Mouse (Mus musculus) brain, adult 2 months (tissue): ENCODE measurements at regions not wholly inside any gene's neighbourhood (a gene's known extent, or its start where the extent isn't known, plus 50 kb on each side); places are given as distances from the start of the nearest gene placed in this dataset.

ENCODE experiments used
- DNase-seq: peaks from one replicate; pipeline ENCODE4 v3.0.0; 2011; ENCODE audit warnings: low read depth, low spot score

DNA sequence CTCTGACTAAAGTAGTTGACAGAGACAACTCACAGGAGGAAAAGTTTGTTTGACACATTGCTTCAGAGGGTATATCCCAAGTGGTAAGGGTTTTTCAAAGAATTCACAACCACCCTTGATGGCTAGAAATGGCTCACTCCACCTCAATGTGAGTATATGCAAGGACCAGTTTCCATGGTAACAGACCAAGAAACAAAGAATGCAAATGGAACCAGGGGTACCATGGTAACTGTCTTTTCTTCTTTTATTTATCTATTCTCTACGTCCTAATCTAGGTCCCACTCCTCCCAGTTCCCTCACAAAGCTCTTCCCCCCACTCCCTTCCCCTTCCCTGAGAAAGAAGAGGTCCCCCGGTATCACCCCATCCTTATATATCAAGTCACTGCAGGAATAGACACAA is 57.5 kb downstream of the Ins1 start:
- peak; percentile 2 for DNase-seq

DNA sequence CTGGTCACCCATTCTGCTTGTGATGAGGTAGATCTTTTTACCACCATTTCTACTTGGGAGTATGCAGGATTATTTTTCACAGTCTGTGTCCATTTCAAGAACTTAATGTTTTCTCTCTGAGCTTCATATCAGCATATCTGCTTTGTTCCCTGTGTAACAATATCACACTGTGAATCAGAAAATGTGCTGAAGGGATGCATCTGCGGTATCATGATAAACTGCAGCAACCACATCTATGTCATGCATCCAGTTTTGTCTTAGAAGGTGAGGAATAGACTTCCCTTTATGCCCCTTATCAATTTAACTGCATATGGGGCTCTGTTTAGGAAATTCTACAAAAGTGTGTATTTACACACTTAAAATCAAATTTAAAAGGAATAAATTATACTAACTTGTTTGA is 67.3 kb downstream of the Ins1 start:
- no peak for DNase-seq

DNA sequence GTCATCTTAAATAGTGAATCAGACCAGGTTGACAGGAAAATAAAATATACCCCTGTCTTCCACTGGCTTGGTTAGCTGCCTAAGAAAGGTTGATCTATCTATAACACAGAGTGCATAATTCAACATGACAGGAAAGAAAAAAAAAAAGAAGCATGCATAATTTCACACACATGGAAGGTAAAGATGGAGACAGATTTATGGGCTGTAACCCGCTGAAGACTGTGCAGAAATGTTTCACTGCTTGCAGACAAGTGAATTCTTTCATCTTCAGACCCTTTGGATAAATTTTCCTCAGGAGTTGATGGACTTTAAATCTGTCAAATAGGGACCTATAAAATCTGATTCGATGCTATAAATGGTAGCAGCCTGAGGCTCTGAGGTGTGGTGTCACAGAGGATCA is 91.1 kb downstream of the Ins1 start:
- no peak for DNase-seq

DNA sequence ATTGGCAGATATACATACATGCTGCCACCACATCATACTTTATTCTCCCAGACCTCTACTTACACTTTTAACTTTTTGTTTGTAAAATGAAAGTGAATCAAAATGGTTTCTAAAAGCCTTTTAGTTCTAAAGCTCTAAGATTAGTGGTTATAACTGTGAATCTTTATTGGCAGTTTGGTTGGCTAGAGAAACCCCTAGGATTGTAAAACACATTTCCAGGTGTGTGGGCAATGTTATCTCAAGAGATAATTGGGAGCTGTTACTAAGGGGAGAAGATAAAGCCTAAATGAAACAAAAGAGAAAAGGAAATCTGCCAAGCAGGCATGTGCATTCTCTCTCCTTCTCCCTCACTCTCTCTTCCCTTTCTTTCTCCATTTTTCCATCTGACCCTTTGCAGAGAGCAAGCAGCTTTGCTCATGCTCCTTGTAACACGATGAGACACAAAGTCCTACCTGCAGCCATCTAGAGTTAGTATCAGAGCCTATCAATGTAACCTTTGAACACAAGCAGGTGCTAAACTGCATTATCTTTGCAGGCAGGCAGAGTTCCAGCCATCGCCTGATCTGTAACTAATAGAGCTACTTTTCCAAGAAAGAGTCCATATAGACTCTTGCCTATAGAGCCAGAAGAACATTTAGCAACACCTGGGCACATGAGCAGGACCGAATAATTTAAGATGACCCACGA is 110.9 kb downstream of the Ins1 start:
- no peak for DNase-seq

DNA sequence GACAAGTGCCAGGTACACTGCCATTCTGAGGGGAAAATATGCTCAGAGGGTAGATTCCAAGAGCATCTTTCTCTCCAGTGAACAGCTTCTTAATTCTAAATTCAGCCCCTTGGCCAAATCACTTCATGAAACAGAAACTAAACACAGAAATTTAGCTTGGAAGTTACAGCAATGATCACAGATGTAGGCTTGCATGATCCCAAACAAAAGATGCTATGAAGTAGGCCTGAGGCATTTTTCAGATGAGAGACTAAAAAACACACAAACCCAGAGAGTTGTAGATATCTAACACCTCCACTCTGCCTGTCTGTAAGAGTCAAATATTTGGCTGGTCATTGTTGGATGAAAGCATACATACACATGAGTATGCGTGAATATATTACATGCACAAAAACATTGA is 142.6 kb downstream of the Ins1 start:
- DNase-seq: no peak

DNA sequence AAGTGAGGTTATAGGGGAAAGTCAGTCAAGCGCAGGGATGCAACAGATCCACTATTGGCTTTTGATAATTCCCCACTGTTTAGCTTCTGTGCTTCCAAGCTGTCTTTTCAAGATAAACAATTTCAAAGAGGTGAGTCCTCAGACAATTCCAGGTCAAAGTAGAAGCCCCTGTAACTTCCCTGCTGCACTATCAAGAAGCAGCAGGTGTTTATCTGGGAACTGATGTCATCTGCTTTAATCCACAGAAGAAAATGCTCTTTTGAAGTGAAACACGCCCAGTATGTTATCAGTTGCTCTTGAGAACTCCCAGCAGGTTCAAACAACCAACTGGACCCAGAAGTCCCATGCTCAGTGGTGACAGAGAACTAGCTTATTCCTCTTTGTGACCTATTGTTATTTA is 164.7 kb downstream of the Ins1 start:
- DNase-seq: no peak

DNA sequence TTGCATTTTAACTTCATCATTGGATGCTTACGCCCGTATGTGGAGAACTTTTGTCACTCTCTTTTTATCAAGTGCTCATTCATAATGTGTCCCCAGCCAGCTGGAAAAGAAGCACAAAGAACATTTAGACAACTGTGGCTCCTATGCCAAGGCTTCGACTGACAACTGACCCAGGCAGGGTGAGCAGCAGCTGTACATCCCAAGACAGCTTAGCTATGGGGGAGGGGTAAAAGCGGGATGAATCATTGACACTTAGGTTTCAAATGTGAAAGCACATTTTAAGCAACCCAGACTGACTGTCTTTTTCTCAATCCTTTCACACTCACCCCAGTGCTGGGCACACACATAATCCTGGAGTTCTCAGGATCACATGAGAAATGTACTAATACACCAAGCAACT is 178.4 kb downstream of the Ins1 start:
- no peak for DNase-seq

DNA sequence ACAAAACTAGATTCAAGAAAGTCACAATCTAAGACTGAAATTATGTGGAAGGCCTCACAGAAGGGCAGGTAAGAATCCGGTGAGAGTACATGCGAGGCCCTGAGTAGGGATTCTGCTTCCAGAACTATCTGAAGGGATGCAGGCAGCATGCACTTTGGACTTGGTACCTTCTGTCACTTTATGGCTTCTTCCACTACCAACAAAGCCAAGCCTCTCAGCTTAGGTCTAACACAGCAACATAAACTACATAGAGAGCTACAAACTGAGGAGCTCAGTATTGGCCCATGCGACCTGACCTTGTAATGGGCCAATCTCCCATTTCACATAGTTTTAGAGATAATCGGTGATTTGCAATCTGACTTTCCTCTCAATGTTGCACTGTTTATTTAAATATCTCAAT is 184.8 kb downstream of the Ins1 start:
- no peak for DNase-seq

DNA sequence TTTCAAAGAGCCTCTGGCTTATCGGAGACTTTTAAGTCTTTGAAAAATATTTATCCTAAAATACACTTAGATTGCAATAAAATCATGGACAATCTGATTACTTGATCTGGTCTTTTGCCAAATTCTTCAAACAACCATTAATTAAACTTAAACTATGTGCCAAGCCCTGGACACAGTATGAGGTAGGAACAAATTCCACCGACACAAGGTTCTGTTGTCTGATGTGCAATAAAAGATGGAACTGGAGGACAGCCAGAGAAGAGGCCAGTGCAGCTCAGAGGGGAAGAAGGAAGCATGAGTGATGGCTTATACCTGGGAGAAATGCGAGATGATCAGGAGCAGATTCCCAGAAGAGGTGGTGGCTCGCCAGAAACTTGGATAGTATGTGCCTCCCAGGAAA is 185.3 kb downstream of the Ins1 start:
- peak; percentile 2 for DNase-seq
